Mouse (Mus musculus): ENCODE results near the gene Olfr272. TPM values are rescaled to one million over a fixed set of nuclear protein-coding genes. Genes with fewer than 3 reads are reported as not detected.

Olfr272 gene
- not detected for total RNA-seq (2021)
- long read RNA-seq, experiment 1, result 0 reads
- long read RNA-seq, experiment 2, result 0 reads

GRCm38 (mm10) chr4:52919078-52919477 lies at the start of gene Olfr272:
Gene Olfr272, minus strand, starts transcription at chr4:52919178.
- no peak for DNase-seq (ENCODE audit: low spot score in 2 of 2)

- DNase-seq (ENCODE audit: low spot score in 2 of 2), result no peak
Measured at GRCm38 (mm10) chr4:52964247-52964646, 45.3 kb upstream of the Olfr272 start, which contains the start of gene Olfr270. Gene Olfr270, plus strand, starts transcription at chr4:52964547.

GRCm38 (mm10) chr4:52958693-52959092 lies 39.7 kb upstream of the Olfr272 start:
- DNase-seq (ENCODE audit: low spot score in 2 of 2), result no peak

GRCm38 (mm10) chr4:52949005-52949404 lies 30.0 kb upstream of the Olfr272 start:
- no peak for DNase-seq (ENCODE audit: low spot score in 2 of 2)

GRCm38 (mm10) chr4:52946665-52947064 lies 27.7 kb upstream of the Olfr272 start:
- DNase-seq (ENCODE audit: low spot score in 2 of 2), result no peak

- DNase-seq (ENCODE audit: low spot score in 2 of 2), result no peak
Measured at GRCm38 (mm10) chr4:52930480-52930879, 11.5 kb upstream of the Olfr272 start.

GRCm38 (mm10) chr4:52917311-52917688 lies 1.7 kb downstream of the Olfr272 start:
- DNase-seq (ENCODE audit: low spot score in 2 of 2), result no peak

GRCm38 (mm10) chr4:52916659-52917310 lies 2.2 kb downstream of the Olfr272 start:
- no peak for DNase-seq (ENCODE audit: low spot score in 2 of 2)

GRCm38 (mm10) chr4:52912409-52912808 lies 6.6 kb downstream of the Olfr272 start:
- no peak for DNase-seq (ENCODE audit: low spot score in 2 of 2)

GRCm38 (mm10) chr4:52909542-52909941 lies 9.4 kb downstream of the Olfr272 start:
- DNase-seq (ENCODE audit: low spot score in 2 of 2), result no peak

GRCm38 (mm10) chr4:52864156-52864555 lies 54.8 kb downstream of the Olfr272 start:
- DNase-seq (ENCODE audit: low spot score in 2 of 2), result no peak

Other genes starting within 250 kb of the Olfr272 start
- not detected for gene Olfr275, start 104.6 kb downstream of the Olfr272 start, total RNA-seq (2021)
- not detected for gene Olfr273, start 59.9 kb downstream of the Olfr272 start, total RNA-seq (2021)
- gene Olfr270, start 45.4 kb upstream of the Olfr272 start, total RNA-seq (2021), result not detected
- gene Nipsnap3a, start 70.1 kb upstream of the Olfr272 start, total RNA-seq (2021), result not detected
- 10 to 100 TPM; 16.0 to 17.0 TPM for gene Nipsnap3b, start 92.7 kb upstream of the Olfr272 start, total RNA-seq (2021)
- gene Abca1, start 240.7 kb upstream of the Olfr272 start, total RNA-seq (2021), result 10 to 100 TPM; 13.1 to 17.0 TPM

Data from gastrocnemius, postnatal 4 days (tissue).